Mouse (Mus musculus): ENCODE results near the gene Pygo1. TPM values are rescaled to one million over a fixed set of nuclear protein-coding genes. Genes with fewer than 3 reads are reported as not detected.

The Pygo1 gene
- total RNA-seq, 1 experiment from 2014 or later: 5.1 TPM

DNA sequence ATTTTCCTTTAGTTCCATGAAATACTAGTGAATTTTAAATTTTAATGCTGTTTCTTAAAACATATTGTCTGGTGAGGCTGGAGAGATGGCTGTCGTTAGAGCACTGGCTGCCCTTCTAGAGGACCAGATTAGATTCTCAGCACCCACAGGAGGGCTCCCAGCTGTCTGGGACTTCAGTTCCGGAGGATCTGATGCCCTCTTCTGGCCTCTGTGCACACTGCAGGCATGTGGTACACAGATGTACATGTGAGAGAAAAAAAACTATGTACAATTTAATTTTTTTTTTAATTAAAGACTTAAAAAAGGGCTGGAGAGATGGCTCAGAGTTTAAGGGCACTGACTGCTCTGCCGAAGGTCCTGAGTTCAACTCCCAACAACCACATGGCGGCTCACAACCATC, 9.9 kb downstream of the Pygo1 start:
- DNase-seq: no peak

DNA sequence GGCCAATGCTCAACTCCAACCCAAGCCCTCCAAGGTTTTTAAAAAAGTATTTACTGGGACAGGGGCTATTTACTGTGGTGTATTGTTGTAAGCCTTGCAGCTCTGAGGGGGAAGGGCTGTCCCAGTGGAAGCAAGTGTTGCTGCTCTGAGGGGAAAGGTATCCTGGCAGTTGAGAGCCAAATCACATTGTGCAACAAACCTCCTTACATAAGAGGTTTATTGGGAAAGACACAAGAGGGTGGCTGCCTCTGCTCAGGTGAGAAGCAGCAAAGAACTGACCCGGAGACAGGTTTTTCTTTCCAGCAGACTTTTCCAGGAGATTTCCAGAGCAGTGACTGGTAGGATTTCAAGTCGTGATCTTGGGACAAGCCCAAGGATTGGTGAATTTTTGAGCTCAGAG, 10.9 kb downstream of the Pygo1 start:
- DNase-seq: no peak

DNA sequence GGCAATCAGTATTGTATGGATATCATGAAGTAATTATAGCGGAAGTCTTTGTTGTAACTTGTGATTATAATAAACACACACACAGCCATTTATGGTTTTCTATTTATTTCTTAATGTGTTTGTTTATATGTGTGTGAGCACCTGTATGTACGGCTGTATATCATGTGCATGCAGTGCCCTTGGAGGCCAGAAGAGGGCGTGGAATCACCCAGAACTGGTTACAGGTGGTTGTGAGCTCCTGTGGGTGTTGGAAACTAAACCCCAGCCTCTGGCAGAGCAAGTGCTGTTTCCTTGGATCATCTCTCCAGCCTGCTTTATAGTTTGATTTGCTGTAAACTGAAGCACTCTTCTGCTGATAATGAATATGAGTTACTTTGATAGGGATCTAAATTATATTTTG, 18.0 kb downstream of the Pygo1 start:
- no peak for DNase-seq

DNA sequence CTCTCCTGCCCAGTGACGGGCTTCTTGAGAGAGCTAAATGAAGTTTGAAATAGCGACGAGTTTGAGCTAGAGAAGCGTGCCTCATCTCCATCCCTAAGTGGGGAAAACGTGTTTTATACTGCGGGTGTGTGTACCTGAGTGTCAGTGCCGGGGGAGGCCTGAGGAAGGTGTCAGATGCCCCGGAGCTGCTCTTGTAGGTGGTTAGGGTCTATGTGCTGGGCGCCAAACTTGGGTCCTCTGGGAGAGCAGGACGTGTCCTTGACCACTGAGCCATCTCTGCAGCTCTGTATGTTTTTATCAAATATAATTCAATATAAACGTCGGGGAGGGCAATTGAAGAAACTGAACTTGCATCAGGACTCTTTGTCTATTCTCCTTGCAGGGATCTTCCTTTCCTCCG, 18.8 kb downstream of the Pygo1 start:
- DNase-seq: no peak

DNA sequence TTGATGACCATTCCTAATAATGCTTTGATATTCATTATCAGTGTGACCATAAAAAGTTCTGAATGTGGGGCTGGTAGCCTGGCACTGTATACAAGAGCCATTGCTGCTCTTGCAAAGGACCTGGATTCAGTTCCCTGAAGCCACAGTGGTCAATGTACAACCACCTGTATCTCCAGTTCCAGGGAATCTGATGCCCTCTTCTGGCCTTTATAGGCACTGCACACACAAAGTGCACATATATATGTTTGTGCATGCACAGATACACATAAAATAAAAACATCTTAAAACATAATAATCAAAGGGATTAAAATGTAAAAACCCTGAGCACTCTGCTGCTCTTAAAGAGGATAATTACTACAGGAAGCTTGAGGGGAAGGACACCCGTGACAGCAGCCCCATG, 21.6 kb downstream of the Pygo1 start:
- no peak for DNase-seq

DNA sequence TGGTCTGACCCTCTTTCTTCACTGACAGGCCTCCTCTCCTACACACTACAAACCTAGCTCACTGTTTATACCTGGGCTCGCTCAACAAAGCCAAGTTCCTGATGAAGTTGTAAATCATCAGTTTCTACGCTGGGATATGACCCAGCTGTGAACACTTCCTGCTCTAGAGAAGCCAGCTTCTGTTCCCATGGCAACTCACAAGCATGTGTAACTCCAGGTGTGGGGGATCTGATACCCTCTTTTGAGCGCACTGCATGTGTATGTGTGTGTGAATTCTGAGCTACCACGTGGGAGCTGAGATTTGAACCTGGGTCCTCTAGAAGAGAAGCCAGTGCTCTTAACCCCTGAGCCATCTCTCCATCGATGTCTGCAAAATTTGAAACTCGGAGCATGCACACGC, 24.1 kb downstream of the Pygo1 start:
- DNase-seq: no peak

DNA sequence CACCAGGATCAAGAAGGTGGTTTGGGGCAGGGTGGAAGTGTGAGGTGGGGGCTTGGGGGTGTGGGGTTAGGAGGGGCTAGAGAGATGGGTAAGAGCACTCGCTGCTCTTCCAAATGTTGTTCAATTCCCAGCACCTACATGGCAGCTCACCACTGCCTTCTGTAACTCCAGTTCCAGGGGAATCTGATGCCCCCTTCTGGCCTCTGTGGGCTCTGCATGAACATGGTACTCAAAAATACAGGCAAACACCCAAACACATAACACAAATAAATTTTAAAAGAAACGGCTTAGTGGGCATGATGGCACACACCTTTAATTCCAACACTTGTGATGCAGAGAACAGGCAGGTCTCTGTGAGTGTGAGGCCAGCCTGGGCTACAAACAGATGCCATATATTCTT, 29.3 kb downstream of the Pygo1 start:
- peak; percentile 27 for DNase-seq

DNA sequence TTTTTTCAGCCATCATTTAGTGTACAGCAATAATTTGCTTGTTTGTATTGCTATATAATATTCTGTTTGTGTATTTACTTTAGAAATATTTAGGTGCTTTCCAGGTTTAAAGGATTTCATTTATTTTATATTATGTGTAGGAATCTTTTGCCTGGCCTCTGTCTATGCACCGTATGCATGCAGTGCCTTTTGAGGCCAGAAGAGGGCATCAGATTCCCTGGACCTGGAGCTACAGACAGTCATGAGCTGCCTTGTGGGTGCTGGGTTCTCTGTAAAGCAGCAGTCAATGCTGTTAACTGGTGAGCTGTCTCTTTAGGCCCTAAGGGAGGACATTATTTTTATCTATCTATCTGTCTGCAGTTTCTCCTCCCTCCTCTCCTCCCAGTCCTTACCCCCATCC, 30.1 kb downstream of the Pygo1 start:
- peak; percentile 26 for DNase-seq

DNA sequence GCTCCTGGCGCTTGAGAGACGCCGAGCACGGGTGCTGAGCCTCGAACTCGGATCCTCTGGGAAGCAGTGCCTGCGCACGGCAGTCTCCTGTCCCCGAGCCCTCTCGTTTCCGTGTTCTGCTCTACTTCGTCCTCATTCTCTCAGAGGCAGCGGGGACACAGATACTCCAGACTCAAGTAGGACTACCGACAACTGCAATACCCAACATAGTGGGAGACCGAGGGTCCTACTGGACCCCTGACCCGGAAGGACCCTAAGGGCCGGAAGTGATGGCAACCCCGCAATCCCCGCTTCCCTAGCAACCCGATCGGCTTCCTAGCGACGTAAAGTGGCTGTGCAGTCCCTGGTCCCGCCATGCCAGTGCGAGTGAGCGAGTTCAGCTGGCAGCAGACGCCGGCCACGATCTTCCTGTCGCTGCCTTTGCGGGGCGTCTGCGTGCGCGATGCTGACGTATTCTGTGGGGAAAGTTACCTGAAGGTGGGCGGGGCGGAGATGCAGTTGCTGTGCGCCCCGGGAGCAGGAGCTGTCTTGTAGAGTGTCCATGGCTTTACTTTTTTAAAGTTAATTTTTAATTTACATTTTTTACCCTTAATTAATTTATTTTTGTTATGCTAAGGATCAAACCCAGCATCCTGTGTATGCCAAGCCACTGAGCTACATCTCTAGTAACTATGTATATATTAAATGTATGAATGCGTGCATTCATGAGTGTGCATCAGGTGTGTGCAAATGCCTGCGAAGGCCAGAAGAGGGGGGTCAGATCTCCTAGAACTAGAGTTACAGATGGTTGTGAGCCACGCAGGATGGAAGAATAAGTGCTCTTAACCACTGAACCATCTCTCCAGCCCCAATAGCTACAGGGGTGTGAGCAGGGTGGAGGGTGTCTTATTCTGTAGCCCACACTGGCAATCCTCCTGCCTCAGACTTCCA, 33.3 kb downstream of the Pygo1 start, which contains the start of the genes Dyx1c1 and Gm44503:
Gene Dyx1c1, plus strand, starts transcription at position 265 of the 930 bp plus-strand sequence.
Gene Gm44503, plus strand, starts transcription at position 332 of the 930 bp plus-strand sequence.
- DNase-seq: peak; percentile 76

DNA sequence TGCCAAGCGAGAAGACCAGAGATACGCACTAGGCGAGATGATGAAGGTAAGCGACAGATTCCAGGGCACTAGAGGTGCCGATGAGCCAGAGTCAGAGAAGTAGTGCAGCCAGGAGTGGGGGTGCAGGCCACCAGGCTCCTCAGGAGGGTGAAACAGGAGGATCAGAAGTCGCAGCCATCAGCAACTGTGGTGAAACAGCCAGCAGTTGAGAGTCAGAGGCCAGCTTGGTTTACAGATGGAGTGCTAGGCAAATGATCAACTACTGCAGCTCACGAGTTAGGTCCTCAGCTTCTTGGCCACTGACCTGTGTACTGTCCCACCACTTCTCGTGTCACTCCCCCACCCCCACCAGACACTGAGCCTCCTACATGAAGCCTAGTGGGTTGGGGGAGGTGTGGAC, 35.9 kb downstream of the Pygo1 start:
- DNase-seq: no peak

DNA sequence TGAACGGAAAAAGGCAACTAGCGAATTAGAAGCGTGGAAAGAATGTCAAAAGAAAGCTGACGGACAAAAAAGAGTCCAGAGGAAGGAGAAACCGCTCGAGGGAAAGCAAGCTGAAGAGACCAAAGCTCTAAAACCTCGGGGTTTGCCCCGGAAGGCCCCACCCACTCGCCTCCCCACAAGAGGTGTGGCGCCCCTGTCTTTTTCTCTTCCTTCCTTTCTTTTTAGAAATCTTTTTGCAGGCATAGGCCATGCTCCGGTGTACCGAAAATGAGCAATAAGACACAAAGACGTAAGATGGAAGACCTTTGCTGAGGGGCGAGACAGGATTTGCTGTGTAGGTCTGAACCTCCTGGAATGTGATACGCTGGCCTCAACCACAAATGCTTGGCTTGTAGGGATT, 36.5 kb downstream of the Pygo1 start:
- DNase-seq: no peak

DNA sequence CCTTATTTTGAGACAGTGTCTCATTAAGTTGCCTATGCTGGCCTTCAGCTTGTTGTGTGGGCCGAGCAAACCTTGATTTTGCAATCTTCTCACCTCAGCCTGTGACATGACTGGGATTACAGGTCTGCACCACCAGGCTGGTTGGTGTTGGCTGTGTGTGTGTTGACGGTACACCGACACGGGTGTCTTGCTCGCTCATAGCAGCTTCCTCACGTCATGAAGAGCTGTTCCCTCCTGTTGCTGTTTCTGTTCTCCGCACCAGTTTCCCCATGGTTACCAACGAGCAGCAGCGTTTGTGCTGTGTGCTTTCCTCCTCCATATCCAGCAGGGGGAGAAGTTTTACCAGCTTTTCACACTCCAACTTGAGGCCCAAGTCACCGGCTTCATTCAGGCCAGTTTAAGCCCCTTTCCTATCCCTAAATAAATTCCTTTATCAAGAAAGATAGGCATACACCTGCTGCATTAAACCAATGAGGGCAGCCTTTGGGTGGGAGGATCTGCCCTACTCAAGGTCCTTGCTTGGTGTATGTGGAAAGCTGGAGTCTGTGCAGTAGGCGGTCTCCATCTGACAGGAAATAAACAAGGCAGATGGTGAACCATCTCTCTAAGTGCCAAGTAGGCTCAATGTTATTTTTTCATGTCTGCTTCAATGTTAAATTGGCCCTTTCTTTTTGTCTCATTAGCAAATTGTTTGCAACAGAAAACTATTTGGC, 43.1 kb downstream of the Pygo1 start:
- peak; percentile 23 for DNase-seq

DNA sequence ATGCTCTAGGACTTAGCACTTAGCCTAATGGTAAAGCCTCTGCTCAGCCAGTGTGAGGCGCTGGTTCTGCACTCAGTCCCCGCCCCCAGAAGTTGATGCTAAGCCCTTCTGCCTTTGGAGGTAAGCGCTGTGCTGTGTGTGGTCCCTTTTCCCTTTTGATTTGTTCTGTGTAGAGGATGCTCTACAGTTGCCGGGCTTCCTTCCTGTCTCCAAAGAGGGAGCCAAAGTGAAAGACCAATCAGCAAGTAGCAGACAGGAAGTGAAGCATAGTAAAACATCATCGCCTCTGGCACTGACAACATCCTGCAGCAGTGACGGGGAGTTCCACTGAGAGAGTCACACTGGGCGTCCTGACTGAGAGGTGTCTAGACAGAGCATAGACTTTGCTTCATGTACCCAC, 44.4 kb downstream of the Pygo1 start:
- DNase-seq: no peak

DNA sequence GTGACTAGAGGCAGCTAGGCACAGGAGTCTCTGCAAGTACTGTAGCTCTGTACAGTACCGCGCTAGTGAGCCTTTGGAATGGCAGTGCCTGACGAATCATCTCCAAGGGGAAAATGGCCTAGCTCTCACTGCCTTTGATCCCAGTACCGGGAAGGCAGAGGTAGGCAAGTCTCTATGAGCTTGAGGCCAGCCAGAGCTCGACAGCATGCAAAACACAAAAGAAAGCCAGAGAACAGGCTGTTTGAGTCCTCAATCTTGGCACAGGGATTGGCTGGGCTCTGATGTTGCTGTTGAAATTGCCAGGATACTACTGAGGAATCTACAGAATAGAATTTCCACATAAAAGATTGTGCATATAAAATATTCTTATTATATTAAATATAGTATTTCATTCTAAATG, 47.0 kb downstream of the Pygo1 start:
- DNase-seq: no peak

DNA sequence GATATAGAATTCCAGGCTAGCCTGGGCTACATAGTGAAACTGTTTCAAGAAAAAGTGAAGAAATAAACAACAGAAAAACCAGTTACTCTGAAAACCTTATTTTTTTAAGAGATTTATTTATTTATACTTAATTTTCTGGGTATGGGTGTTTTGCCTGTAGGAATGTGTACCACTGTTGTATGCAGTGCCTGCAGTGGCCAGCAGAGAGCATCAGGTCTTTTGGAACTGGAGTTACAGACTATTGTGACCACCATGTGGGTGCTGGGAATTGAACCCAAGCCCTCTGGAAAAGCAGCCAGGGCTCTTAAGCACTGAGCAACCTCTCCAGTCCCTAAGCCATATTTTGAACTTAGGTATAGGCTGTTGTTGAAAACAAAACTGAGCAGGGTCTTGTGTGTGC, 47.5 kb downstream of the Pygo1 start:
- no peak for DNase-seq

DNA sequence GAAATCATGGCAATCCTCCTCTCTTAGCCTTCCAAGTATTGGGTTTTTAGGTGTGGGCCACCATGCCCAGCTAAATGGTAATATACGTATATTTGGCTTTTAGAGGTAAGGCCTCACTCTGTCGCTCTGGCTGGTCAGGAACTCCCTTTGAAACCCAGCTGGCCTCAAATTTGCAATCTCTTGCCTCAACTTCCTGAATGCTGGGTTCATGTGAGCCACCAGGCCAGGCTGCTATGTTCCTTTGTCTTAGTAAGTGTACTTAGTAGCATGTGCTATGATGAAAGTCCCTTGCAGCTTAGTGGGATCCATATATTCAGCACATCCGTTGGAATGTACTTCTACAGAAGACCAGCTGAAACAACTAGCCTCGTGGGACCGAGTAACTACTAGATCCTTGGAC, 49.3 kb downstream of the Pygo1 start:
- no peak for DNase-seq

DNA sequence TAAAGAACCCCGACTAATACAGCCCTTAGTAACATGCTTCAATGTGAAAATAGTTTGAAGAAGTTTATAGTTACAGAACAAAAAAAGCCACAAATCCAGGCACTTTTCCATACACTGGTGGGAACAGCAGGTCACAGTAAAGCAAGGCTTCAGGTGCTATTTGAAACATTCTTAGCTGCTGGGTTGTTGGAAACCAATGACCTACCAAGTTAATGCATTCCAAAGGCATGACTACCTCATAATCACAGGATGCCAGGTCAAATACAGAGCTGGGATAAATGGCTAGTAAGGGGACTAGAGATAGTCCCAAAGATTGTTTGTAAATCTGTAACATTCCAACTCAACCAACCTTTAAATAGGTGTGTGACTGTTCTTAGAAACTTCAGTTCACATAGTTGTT, 49.8 kb downstream of the Pygo1 start:
- DNase-seq: no peak

DNA sequence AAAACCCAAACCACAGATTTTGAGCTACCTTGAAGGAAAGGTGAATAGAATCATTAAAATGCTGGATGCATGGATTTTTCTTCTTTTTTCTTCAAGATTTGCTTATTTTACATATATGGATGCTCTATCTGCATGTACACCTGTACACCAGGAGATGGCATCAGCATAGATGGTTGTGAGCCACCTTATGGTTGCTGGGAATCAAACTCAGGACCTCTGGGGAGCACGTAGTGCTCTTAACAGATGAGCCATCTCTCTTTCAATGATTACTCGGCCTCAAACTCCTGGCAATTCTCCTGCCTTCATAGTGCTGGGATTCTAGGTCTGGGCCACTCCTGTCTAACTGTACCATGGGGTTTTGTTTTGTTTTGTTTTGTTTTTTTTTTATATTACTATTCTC, 57.6 kb downstream of the Pygo1 start:
- DNase-seq: no peak

DNA sequence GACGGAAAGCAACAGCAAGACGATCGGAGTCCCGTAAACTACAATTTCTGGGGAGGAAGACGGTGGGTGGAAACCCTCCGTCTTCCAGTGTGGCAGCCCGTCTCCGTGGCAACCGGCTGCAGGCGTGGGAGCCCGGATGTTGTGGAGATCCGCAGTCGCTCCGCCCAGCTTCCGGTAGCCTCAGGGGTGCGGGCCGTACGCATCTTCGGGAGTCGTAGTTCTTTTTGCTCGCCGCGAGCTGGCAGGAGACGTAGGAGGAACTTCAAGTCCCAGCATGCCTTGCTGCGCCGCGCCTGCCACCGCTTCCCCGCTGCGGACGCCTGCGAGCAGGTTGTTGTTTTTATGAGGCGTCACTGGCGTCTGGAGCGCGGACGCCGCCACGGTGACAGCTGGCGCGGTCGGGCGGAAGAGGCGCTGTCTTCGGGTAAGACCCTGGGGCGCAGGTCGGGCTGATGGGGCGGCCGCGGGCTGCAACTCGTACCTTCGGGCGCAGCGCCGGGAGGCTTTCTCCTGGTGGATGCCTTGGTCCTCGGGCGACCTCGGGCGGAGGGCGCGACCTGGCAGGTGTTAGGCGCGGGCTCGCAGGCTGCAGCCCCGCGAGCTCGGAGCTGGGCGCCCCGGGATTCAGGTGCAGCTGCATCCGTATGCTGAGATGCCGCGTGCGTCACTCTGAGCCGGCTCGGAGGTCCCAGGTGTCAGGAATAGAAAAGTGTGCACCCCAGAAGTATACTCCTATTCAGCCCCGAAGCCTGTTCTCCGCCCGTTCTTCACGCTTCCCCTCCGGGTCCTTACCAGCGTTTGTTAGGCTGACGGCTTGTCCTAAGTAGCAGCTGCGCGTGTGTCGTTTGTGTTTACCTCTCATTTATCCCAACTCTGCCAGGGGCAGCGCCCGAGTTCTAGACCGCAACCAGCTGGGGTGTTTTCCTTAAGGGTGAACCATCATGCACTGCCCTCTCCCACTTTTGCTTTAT, 60.1 kb downstream of the Pygo1 start, which contains the start of the genes Ccpg1os and Ccpg1:
Gene Ccpg1os, minus strand, starts transcription at position 133 of the 971 bp plus-strand sequence.
Gene Ccpg1, plus strand, starts transcription at position 180 of the 971 bp plus-strand sequence.
- DNase-seq: peak; percentile 94

DNA sequence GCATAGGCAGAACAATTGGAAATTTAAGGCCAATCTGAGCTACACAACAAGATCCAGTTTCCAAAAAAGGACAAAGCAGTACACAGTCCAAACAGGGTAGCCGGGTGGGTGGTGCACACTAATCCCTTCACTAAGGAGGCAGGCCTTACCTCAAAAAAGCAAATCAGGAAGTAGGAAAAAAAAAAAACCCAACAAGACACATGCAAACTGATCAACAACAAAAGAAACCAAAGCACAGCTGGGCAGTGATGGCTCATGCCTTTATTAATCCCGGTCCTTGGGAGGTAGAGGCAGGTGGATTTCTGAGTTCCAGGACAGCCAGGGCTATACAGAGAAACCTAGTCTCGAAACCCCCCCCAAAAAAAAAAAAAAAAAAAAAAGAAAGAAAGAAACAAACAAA, 62.3 kb downstream of the Pygo1 start:
- DNase-seq: no peak

DNA sequence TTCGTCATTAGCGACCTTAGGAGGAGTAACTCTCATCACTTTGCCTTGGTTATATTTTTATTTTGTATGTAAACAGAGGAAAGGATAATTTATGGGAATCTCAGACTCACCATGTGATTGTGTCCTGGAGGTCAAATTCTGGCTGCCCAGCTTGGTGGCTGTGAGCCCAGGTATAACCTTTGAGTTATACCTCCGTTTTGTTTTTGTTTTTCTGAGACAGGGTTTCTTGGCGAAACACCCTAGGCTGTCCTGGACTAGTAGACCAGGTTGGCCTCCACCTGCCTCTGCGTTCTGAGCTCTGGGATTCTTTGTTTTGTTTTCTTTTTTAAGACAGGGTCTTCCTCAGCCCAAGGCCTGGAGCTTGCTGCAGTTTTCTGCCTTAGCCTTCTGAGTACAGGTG, 63.3 kb downstream of the Pygo1 start:
- DNase-seq: no peak

DNA sequence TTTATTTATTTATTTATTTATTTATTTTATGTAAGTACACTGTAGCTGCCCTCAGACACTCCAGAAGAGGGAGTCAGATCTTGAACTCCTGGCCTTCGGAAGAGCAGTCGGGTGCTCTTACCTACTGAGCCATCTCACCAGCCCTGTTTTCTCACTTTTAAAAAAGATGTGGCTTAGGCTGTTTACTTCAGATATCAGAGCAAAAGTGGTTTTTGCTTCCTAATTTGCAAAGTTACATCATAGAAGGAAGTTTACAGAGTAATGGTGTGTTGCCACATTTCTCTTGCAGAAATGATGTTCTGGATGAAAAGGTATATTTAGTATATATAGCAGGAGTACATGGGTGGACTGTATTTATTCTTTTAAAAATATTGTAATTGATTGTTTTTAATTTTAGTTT, 66.0 kb downstream of the Pygo1 start:
- DNase-seq: no peak
